Mouse (Mus musculus) forebrain, embryonic 16.5 days (tissue): ENCODE measurements around the gene Nktr. TPM values are rescaled to one million over a fixed set of nuclear protein-coding genes. Genes with fewer than 3 reads are reported as not detected.

Experiments used
- ATAC-seq: fragments of 200-750 bp; cut with Nextera tagmentation; 2 replicates; pipeline ENCODE4 v1.8.0; 2017; ENCODE audit warnings: mild to moderate bottlenecking, moderate library complexity
- H3K27ac ChIP-seq: fragments of 300-500 bp; sonication (generic); 2 replicates; pipeline ENCODE4 v1.5.1; 2014; ENCODE audit warnings: low read length, control low read depth
- H3K27me3 ChIP-seq: fragments of 300-500 bp; sonication (generic); replicated peaks from 2 replicates; pipeline ENCODE4 v1.6.1; 2014; ENCODE audit warnings: low read length; ENCODE audit not compliant: control insufficient read depth, insufficient read depth
- H3K36me3 ChIP-seq: fragments of 300-500 bp; sonication (generic); 2 replicates; pipeline ENCODE4 v1.6.1; 2014; ENCODE audit not compliant: control insufficient read depth, insufficient read depth
- H3K4me1 ChIP-seq: fragments of 300-500 bp; sonication (generic); replicated peaks from 2 replicates; pipeline ENCODE4 v1.6.1; 2014; ENCODE audit warnings: low read length; ENCODE audit not compliant: control insufficient read depth, insufficient read depth
- H3K4me2 ChIP-seq: fragments of 300-500 bp; sonication (generic); 2 replicates; pipeline ENCODE4 v1.6.1; 2014; ENCODE audit warnings: mild to moderate bottlenecking, low read length, control low read depth
- H3K4me3 ChIP-seq: fragments of 300-500 bp; sonication (generic); replicated peaks from 2 replicates; pipeline ENCODE4 v1.5.1; 2014; ENCODE audit warnings: mild to moderate bottlenecking, low read length, control low read depth
- H3K9ac ChIP-seq: fragments of 300-500 bp; sonication (generic); replicated peaks from 2 replicates; pipeline ENCODE4 v1.6.1; 2014; ENCODE audit warnings: low read depth, low read length, control low read depth
- H3K9me3 ChIP-seq: fragments of 300-500 bp; sonication (generic); 2 replicates; pipeline ENCODE4 v1.6.1; 2016; ENCODE audit warnings: low read length; ENCODE audit not compliant: control insufficient read depth
- WGBS: fragments of 180-500 bp; shearing (Covaris S2); extraction: QIAGEN DNeasy Blood & Tissue Kit; methylation state at CpG from one replicate; pipeline ENCODE4 v1.1.7; 2014; 5-methylcytosine and 5-hydroxymethylcytosine counted together
- polyA plus RNA-seq: library from polyadenylated mRNA; unstranded; fragments of >200 nt; fragmentation: Nextera tagmentation; extraction: Ambion mirVana; gene quantifications from 2 replicates; pipeline ENCODE4 v1.2.1, GENCODE M21; 2015

Gene Nktr
- polyA plus RNA-seq, 1 experiment from 2014 or later, result 60.4 TPM

- H3K4me3 ChIP-seq, result peak within 1 kb of the TSS; percentile 94
- no peaks in the 10 kb centered on the region for H3K27me3 ChIP-seq
- WGBS, result under 1% methylated on average over 87 of the region's 97 CpGs
- peaks cover 27% of the 10 kb centered on the region for H3K4me1 ChIP-seq
- peak; percentile 86 for ATAC-seq
- no peaks in the 10 kb centered on the region for H3K9me3 ChIP-seq
- peak within 1 kb of the TSS; percentile 65 for H3K27ac ChIP-seq
- peak within 1 kb of the TSS; percentile 92 for H3K9ac ChIP-seq
- peaks cover 20% of the 10 kb centered on the region for H3K36me3 ChIP-seq
- H3K4me2 ChIP-seq, result peak within 1 kb of the TSS; percentile 88
Observed at GRCm38 (mm10) chr9:121759091-121760081, 40.4 kb downstream of the Nktr start, which contains the start of gene Zfp651. Gene Zfp651, plus strand, starts transcription at chr9:121759330.

GRCm38 (mm10) chr9:121760271-121761090 lies 41.5 kb downstream of the Nktr start:
- Histone ChIP-seq H3K9me3 (no peaks in the 10 kb centered on the region), H3K36me3 (peaks cover 10% of the 10 kb centered on the region), H3K9ac (peak overlapping the region; percentile 92), H3K27me3 (no peaks in the 10 kb centered on the region), H3K4me2 (peak overlapping the region; percentile 88), H3K27ac (peak overlapping the region; percentile 65; the same call in 1 of the 2 replicates), H3K4me3 (peak overlapping the region; percentile 94), H3K4me1 (peaks cover 27% of the 10 kb centered on the region)
- 2% methylated on average over 39 of the region's 43 CpGs for WGBS
- peak; percentile 18 for ATAC-seq

- no peaks in the 10 kb centered on the region for H3K27me3 ChIP-seq
- peak overlapping the region; percentile 94 for H3K4me3 ChIP-seq
- H3K27ac ChIP-seq, result no peak overlapping the region
- no peak for ATAC-seq
- H3K4me2 ChIP-seq, result peak overlapping the region; percentile 88
- H3K36me3 ChIP-seq, result peaks cover 10% of the 10 kb centered on the region; the same call in 1 of the 2 replicates
- WGBS, result 46% methylated on average over 10 of the region's 10 CpGs
- peak overlapping the region; percentile 92 for H3K9ac ChIP-seq
- no peaks in the 10 kb centered on the region for H3K9me3 ChIP-seq
- H3K4me1 ChIP-seq, result peaks cover 27% of the 10 kb centered on the region
Observed at GRCm38 (mm10) chr9:121761091-121761665, 42.2 kb downstream of the Nktr start.

GRCm38 (mm10) chr9:121761787-121762186 lies 42.8 kb downstream of the Nktr start:
- H3K27me3 ChIP-seq, result no peaks in the 10 kb centered on the region
- H3K9ac ChIP-seq, result no peak overlapping the region; the same call in 1 of the 2 replicates
- no peak overlapping the region for H3K27ac ChIP-seq
- no peak overlapping the region for H3K4me3 ChIP-seq
- H3K9me3 ChIP-seq, result no peaks in the 10 kb centered on the region
- WGBS, result 74% methylated on average over 8 of the region's 8 CpGs
- H3K36me3 ChIP-seq, result peaks cover 10% of the 10 kb centered on the region; the same call in 1 of the 2 replicates
- H3K4me1 ChIP-seq, result peaks cover 27% of the 10 kb centered on the region
- no peak for ATAC-seq
- H3K4me2 ChIP-seq, result no peak overlapping the region

GRCm38 (mm10) chr9:121762248-121762647 lies 43.3 kb downstream of the Nktr start:
- peaks cover 27% of the 10 kb centered on the region for H3K4me1 ChIP-seq
- no peak for ATAC-seq
- 86% methylated on average over 10 of the region's 10 CpGs for WGBS
- no peaks in the 10 kb centered on the region for H3K9me3 ChIP-seq
- H3K27me3 ChIP-seq, result no peaks in the 10 kb centered on the region
- H3K9ac ChIP-seq, result no peak overlapping the region
- H3K36me3 ChIP-seq, result peaks cover 10% of the 10 kb centered on the region; the same call in 1 of the 2 replicates
- H3K4me3 ChIP-seq, result no peak overlapping the region
- H3K4me2 ChIP-seq, result no peak overlapping the region
- no peak overlapping the region for H3K27ac ChIP-seq

- no peak for ATAC-seq
- WGBS, result 90% methylated on average over 25 of the region's 25 CpGs
- peaks cover 13% of the 10 kb centered on the region; the same call in 1 of the 2 replicates for H3K36me3 ChIP-seq
- H3K4me1 ChIP-seq, result peaks cover 27% of the 10 kb centered on the region
- no peaks in the 10 kb centered on the region for H3K9me3 ChIP-seq
- no peak overlapping the region for H3K4me3 ChIP-seq
- H3K27ac ChIP-seq, result no peak overlapping the region
- no peaks in the 10 kb centered on the region for H3K27me3 ChIP-seq
- H3K4me2 ChIP-seq, result no peak overlapping the region
- no peak overlapping the region for H3K9ac ChIP-seq
Observed at GRCm38 (mm10) chr9:121762761-121763160, 43.8 kb downstream of the Nktr start.

GRCm38 (mm10) chr9:121763716-121764115 lies 44.7 kb downstream of the Nktr start:
- Histone ChIP-seq H3K4me1 (peaks cover 22% of the 10 kb centered on the region), H3K27ac (no peak overlapping the region), H3K9me3 (no peaks in the 10 kb centered on the region), H3K4me2 (no peak overlapping the region), H3K27me3 (no peaks in the 10 kb centered on the region), H3K36me3 (peaks cover 13% of the 10 kb centered on the region; the same call in 1 of the 2 replicates), H3K4me3 (no peak overlapping the region), H3K9ac (no peak overlapping the region)
- ATAC-seq, result no peak
- WGBS, result 88% methylated on average over 19 of the region's 19 CpGs

GRCm38 (mm10) chr9:121765166-121765855 lies 46.3 kb downstream of the Nktr start:
- H3K9me3 ChIP-seq, result no peaks in the 10 kb centered on the region
- no peak overlapping the region for H3K4me2 ChIP-seq
- H3K36me3 ChIP-seq, result peaks cover 13% of the 10 kb centered on the region; the same call in 1 of the 2 replicates
- ATAC-seq, result no peak
- H3K4me1 ChIP-seq, result peaks cover 16% of the 10 kb centered on the region
- no peak overlapping the region for H3K9ac ChIP-seq
- WGBS, result 75% methylated on average over 16 of the region's 16 CpGs
- no peaks in the 10 kb centered on the region for H3K27me3 ChIP-seq
- no peak overlapping the region for H3K4me3 ChIP-seq
- no peak overlapping the region for H3K27ac ChIP-seq
